In the genomic region with DNA sequence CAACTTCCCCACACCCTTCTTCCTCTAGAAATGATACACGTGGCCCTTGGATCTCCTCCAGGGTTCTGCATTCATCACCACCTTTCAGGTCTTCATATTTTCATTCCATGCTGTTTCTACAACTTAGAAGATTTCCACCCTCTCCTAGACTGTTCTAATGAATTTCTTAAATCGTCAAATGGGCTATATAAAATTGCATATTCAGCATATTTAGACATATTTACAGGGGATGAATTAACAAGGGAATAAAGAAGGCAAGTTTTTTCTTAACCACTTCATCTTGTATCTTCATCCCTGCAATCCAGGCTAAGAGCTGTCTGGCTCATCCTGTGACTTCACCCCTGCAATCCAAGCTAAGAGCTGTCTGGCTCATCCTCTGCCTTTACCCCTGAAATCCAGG, we compare ENCODE assay signal across 13 mouse cellular contexts.
DNase-seq lines count a peak whose midpoint lies in the region; ATAC-seq and TF ChIP-seq lines count a peak whose summit lies in the region.
"Had no signal": no experiment of that assay in that cellular context is flagged by ENCODE, and none has a peak within 500 bp of the region (broad histone marks: within the 10 kb centered on the region; RNA-seq: fewer than 3 reads in every experiment).

No protein-coding gene starts in this region.

- no peak overlapping the region for H3K9ac ChIP-seq in limb, embryonic 13.5 days
- H3K9ac ChIP-seq in MEL (ENCODE audit: control insufficient read depth, low read depth, low read length, poor library complexity, severe bottlenecking), result no peak overlapping the region
- no peak overlapping the region for H3K9ac ChIP-seq in limb, embryonic 14.5 days (ENCODE audit: low read depth, low read length, severe bottlenecking)
- H3K9ac ChIP-seq in midbrain, embryonic 16.5 days (ENCODE audit: low read depth, low read length), result no peak overlapping the region
- no peak overlapping the region for H3K9ac ChIP-seq in forebrain, embryonic 14.5 days (ENCODE audit: low read length)
- H3K9ac ChIP-seq: embryonic facial prominence, embryonic 12.5 days; forebrain, embryonic 13.5 days had no signal

- H3K4me2 ChIP-seq in limb, embryonic 13.5 days (replicated peaks), result no peak overlapping the region
- H3K4me2 ChIP-seq in limb, embryonic 14.5 days (replicated peaks; ENCODE audit: low read depth, low read length, severe bottlenecking), result no peak overlapping the region
- H3K4me2 ChIP-seq in midbrain, embryonic 16.5 days (ENCODE audit: low read length), result no peak overlapping the region
- no peak overlapping the region for H3K4me2 ChIP-seq in forebrain, embryonic 14.5 days (ENCODE audit: low read length)
- H3K4me2 ChIP-seq: embryonic facial prominence, embryonic 12.5 days; forebrain, embryonic 13.5 days had no signal

- H3K4me1 ChIP-seq in limb, embryonic 13.5 days, result peaks cover 7% of the 10 kb centered on the region; the same call in 1 of the 2 replicates
- H3K4me1 ChIP-seq in limb, embryonic 10.5 days, result no peaks in the 10 kb centered on the region
- H3K4me1 ChIP-seq in MEL (ENCODE audit: control insufficient read depth in 1 of 2, insufficient read depth in 2 of 2, low read length in 2 of 2), result no peaks in the 10 kb centered on the region
- peaks cover 2% of the 10 kb centered on the region; the same call in 1 of the 2 replicates for H3K4me1 ChIP-seq in limb, embryonic 14.5 days (ENCODE audit: control insufficient read depth, insufficient read depth, low read length)
- H3K4me1 ChIP-seq in midbrain, embryonic 16.5 days (ENCODE audit: control insufficient read depth, insufficient read depth, low read length), result no peaks in the 10 kb centered on the region
- no peaks in the 10 kb centered on the region for H3K4me1 ChIP-seq in cerebellum, adult 2 months (ENCODE audit: control insufficient read depth, insufficient read depth, low read length)
- H3K4me1 ChIP-seq in forebrain, embryonic 14.5 days (ENCODE audit: control insufficient read depth, insufficient read depth, low read length), result no peaks in the 10 kb centered on the region
- H3K4me1 ChIP-seq: embryonic facial prominence, embryonic 10.5 days; embryonic facial prominence, embryonic 12.5 days; forebrain, embryonic 13.5 days had no signal

- no peak overlapping the region for H3K4me3 ChIP-seq in limb, embryonic 13.5 days
- no peak overlapping the region for H3K4me3 ChIP-seq in limb, embryonic 10.5 days
- H3K4me3 ChIP-seq in MEL (ENCODE audit: control insufficient read depth in 1 of 2, insufficient read depth in 1 of 2, low read depth in 2 of 2, low read length in 2 of 2), result no peak overlapping the region
- no peak overlapping the region for H3K4me3 ChIP-seq in limb, embryonic 14.5 days (replicated peaks; ENCODE audit: low read length)
- no peak overlapping the region for H3K4me3 ChIP-seq in midbrain, embryonic 16.5 days (ENCODE audit: low read depth, low read length)
- no peak overlapping the region for H3K4me3 ChIP-seq in cerebellum, adult 2 months (replicated peaks; ENCODE audit: insufficient read depth, low read depth, low read length)
- no peak overlapping the region for H3K4me3 ChIP-seq in forebrain, embryonic 14.5 days (ENCODE audit: low read depth, low read length)
- H3K4me3 ChIP-seq: embryonic facial prominence, embryonic 10.5 days; embryonic facial prominence, embryonic 12.5 days; forebrain, embryonic 13.5 days had no signal

- H3K79me2 ChIP-seq in MEL (ENCODE audit: control insufficient read depth, insufficient read depth, low read length, poor library complexity), result no peaks in the 10 kb centered on the region

- 78% methylated on average over 2 of the region's 2 CpGs for WGBS in limb, embryonic 13.5 days
- 91% methylated on average over 2 of the region's 2 CpGs for WGBS in limb, embryonic 10.5 days
- 75% methylated on average over 2 of the region's 2 CpGs for WGBS in limb, embryonic 14.5 days
- 88% methylated on average over 2 of the region's 2 CpGs for WGBS in midbrain, embryonic 16.5 days
- 71% methylated on average over 2 of the region's 2 CpGs for WGBS in cerebellum, adult 2 months
- WGBS in forebrain, embryonic 14.5 days, result 89% methylated on average over 2 of the region's 2 CpGs

- peaks cover 8% of the 10 kb centered on the region; the same call in 1 of the 2 replicates for H3K9me3 ChIP-seq in limb, embryonic 13.5 days
- no peaks in the 10 kb centered on the region for H3K9me3 ChIP-seq in limb, embryonic 10.5 days (replicated peaks)
- no peaks in the 10 kb centered on the region for H3K9me3 ChIP-seq in MEL (replicated peaks; ENCODE audit: insufficient read depth, low read length)
- 0 out of 2 replicates have a peak, but pooled peaks cover 6% of the 10 kb centered on the region for H3K9me3 ChIP-seq in limb, embryonic 14.5 days (ENCODE audit: control insufficient read depth, low read length)
- 0 out of 2 replicates have a peak, but pooled peaks cover 2% of the 10 kb centered on the region for H3K9me3 ChIP-seq in midbrain, embryonic 16.5 days (replicated peaks; ENCODE audit: control insufficient read depth, low read length, poor library complexity, severe bottlenecking)
- H3K9me3 ChIP-seq in forebrain, embryonic 14.5 days (replicated peaks; ENCODE audit: control insufficient read depth, low read length), result no peaks in the 10 kb centered on the region
- H3K9me3 ChIP-seq: embryonic facial prominence, embryonic 12.5 days had no signal

- no peak for ATAC-seq in limb, embryonic 13.5 days (ENCODE audit: low FRiP score, low read depth)
- ATAC-seq in limb, embryonic 14.5 days (ENCODE audit: low FRiP score, low read depth), result no peak
- no peak for ATAC-seq in midbrain, embryonic 16.5 days
- no peak for ATAC-seq in forebrain, embryonic 14.5 days
- ATAC-seq: CD4-positive, CD25-positive, alpha-beta regulatory T cell, adult 4 months; forebrain, embryonic 13.5 days; forebrain, embryonic 16.5 days had no signal

- DNase-seq in limb, embryonic 10.5 days (ENCODE audit: low spot score), result no peak
- no peak for DNase-seq in MEL (ENCODE audit: low read depth, low spot score)
- DNase-seq in limb, embryonic 14.5 days (ENCODE audit: low spot score), result no peak
- no peak for DNase-seq in cerebellum, adult 2 months
- DNase-seq in forebrain, embryonic 14.5 days (ENCODE audit: low spot score), result no peak

- H3K27ac ChIP-seq in limb, embryonic 13.5 days, result peak overlapping the region; percentile 66; the same call in 1 of the 2 replicates
- no peak overlapping the region for H3K27ac ChIP-seq in limb, embryonic 10.5 days
- no peak overlapping the region for H3K27ac ChIP-seq in MEL (ENCODE audit: control insufficient read depth, low read depth, low read length)
- H3K27ac ChIP-seq in limb, embryonic 14.5 days (replicated peaks; ENCODE audit: low read depth, low read length), result 0 out of 2 replicates have a peak overlapping the region, but pooled peaks have one; percentile 19
- H3K27ac ChIP-seq in midbrain, embryonic 16.5 days (ENCODE audit: low read length), result no peak overlapping the region
- H3K27ac ChIP-seq in cerebellum, adult 2 months (ENCODE audit: insufficient read depth, low read length), result no peak overlapping the region
- H3K27ac ChIP-seq in forebrain, embryonic 14.5 days (ENCODE audit: low read depth, low read length), result no peak overlapping the region
- H3K27ac ChIP-seq: embryonic facial prominence, embryonic 10.5 days; embryonic facial prominence, embryonic 12.5 days; forebrain, embryonic 13.5 days had no signal

- no peak for TF ChIP-seq RAD21 in MEL (IDR thresholded peaks at IDR 0.05; ENCODE audit: low read depth, low read length)

- H3K27me3 ChIP-seq in limb, embryonic 13.5 days, result no peaks in the 10 kb centered on the region
- H3K27me3 ChIP-seq in limb, embryonic 10.5 days (ENCODE audit: low read depth, poor library complexity, severe bottlenecking), result no peaks in the 10 kb centered on the region
- no peaks in the 10 kb centered on the region for H3K27me3 ChIP-seq in MEL (ENCODE audit: control insufficient read depth in 1 of 2, insufficient read depth in 2 of 2, low read length in 2 of 2)
- no peaks in the 10 kb centered on the region for H3K27me3 ChIP-seq in limb, embryonic 14.5 days (ENCODE audit: control insufficient read depth, insufficient read depth, low read length)
- H3K27me3 ChIP-seq in midbrain, embryonic 16.5 days (ENCODE audit: control insufficient read depth, insufficient read depth, low read depth, low read length), result no peaks in the 10 kb centered on the region
- no peaks in the 10 kb centered on the region for H3K27me3 ChIP-seq in cerebellum, adult 2 months (ENCODE audit: control insufficient read depth, insufficient read depth, low read length)
- H3K27me3 ChIP-seq in forebrain, embryonic 14.5 days (replicated peaks; ENCODE audit: control insufficient read depth, insufficient read depth, low read length), result no peaks in the 10 kb centered on the region
- H3K27me3 ChIP-seq: embryonic facial prominence, embryonic 12.5 days; forebrain, embryonic 13.5 days had no signal

- TF ChIP-seq POLR2A in MEL (IDR thresholded peaks at IDR 0.05; ENCODE audit: control insufficient read depth in 1 of 2, insufficient read depth in 1 of 2, low read depth in 1 of 2, low read length in 2 of 2, poor library complexity in 1 of 2), result no peak
- no peak for TF ChIP-seq POLR2A in limb, embryonic 14.5 days (IDR thresholded peaks at IDR 0.05; ENCODE audit: borderline replicate concordance, extremely low read depth, insufficient read depth, insufficient read length)
- TF ChIP-seq POLR2A in cerebellum, adult 2 months (IDR thresholded peaks at IDR 0.05; ENCODE audit: borderline replicate concordance, insufficient read depth, low read length), result no peak

- no peak for TF ChIP-seq EP300 in MEL (IDR thresholded peaks at IDR 0.05; ENCODE audit: low read depth in 1 of 2, low read length in 2 of 2)

- peaks cover 5% of the 10 kb centered on the region; the same call in 1 of the 2 replicates for H3K36me3 ChIP-seq in limb, embryonic 13.5 days
- no peaks in the 10 kb centered on the region for H3K36me3 ChIP-seq in limb, embryonic 10.5 days
- no peaks in the 10 kb centered on the region for H3K36me3 ChIP-seq in MEL (ENCODE audit: control insufficient read depth in 1 of 2, insufficient read depth in 2 of 2, low read length in 2 of 2)
- no peaks in the 10 kb centered on the region for H3K36me3 ChIP-seq in limb, embryonic 14.5 days (ENCODE audit: control insufficient read depth, insufficient read depth, low read length)
- H3K36me3 ChIP-seq in midbrain, embryonic 16.5 days (ENCODE audit: control insufficient read depth, insufficient read depth, low read length), result 0 out of 2 replicates have a peak, but pooled peaks cover 2% of the 10 kb centered on the region
- no peaks in the 10 kb centered on the region for H3K36me3 ChIP-seq in forebrain, embryonic 14.5 days (ENCODE audit: control insufficient read depth, insufficient read depth, low read length)
- H3K36me3 ChIP-seq: embryonic facial prominence, embryonic 10.5 days; embryonic facial prominence, embryonic 12.5 days; G1E had no signal

- TF ChIP-seq CTCF in MEL (IDR thresholded peaks at IDR 0.05 in 2 of 3, conservative IDR thresholded peaks at IDR 0.05 in 1 of 3; ENCODE audit: control insufficient read depth in 1 of 3, insufficient read depth in 1 of 3, low read depth in 2 of 3, low read length in 3 of 3, poor library complexity in 1 of 3, severe bottlenecking in 1 of 3), result no peak
- no peak for TF ChIP-seq CTCF in cerebellum, adult 2 months (IDR thresholded peaks at IDR 0.05; ENCODE audit: borderline replicate concordance, insufficient read depth, low read depth, low read length)

TF ChIP-seq in MEL, 35 proteins besides CTCF, POLR2A, EP300 and RAD21 (continues in another document):
- TF ChIP-seq MAFK (IDR thresholded peaks at IDR 0.05; ENCODE audit: borderline replicate concordance, low read depth, low read length), result peak; percentile 23; the same call in 1 of the 2 replicates

Comparison
In these comparisons a context has a peak if more than half of its experiments do, and no peak if none do; other contexts are left out.
1. H3K27ac ChIP-seq: peak in limb, embryonic 13.5 days (single experiment) and limb, embryonic 14.5 days (single experiment); none in limb, embryonic 10.5 days (single experiment), MEL (single experiment), midbrain, embryonic 16.5 days (single experiment), cerebellum, adult 2 months (single experiment) and forebrain, embryonic 14.5 days (single experiment).